Mouse (Mus musculus): Measurements from ENCODE around the gene Ppp2ca.
"Not testable (repeated sequence)": the region's sequence is repeated elsewhere in the genome, so short reads cannot be mapped to it uniquely, and the experiment has no call there.

Gene Ppp2ca

GRCm38 (mm10) chr11:52129621-52130450 lies 31.4 kb downstream of the Ppp2ca start:
- DNase-seq (ENCODE audit: extremely low read depth, insufficient read length, low spot score) = no peak

GRCm38 (mm10) chr11:52130451-52131068 lies 32.1 kb downstream of the Ppp2ca start:
- no peak for DNase-seq (ENCODE audit: extremely low read depth, insufficient read length, low spot score)

- DNase-seq (ENCODE audit: extremely low read depth, insufficient read length, low spot score) = not testable (repeated sequence)
Observed at GRCm38 (mm10) chr11:52143675-52144074, 45.2 kb downstream of the Ppp2ca start.

GRCm38 (mm10) chr11:52145428-52145827 lies 46.9 kb downstream of the Ppp2ca start, which contains the start of gene Olfr1373:
Gene Olfr1373, minus strand, starts transcription at chr11:52145528.
- DNase-seq (ENCODE audit: extremely low read depth, insufficient read length, low spot score) = not testable (repeated sequence)

GRCm38 (mm10) chr11:52163926-52164325 lies 65.4 kb downstream of the Ppp2ca start:
- DNase-seq (ENCODE audit: extremely low read depth, insufficient read length, low spot score) = no peak

- DNase-seq (ENCODE audit: extremely low read depth, insufficient read length, low spot score) = no peak
Observed at GRCm38 (mm10) chr11:52167126-52167525, 68.6 kb downstream of the Ppp2ca start.

- not testable (repeated sequence) for DNase-seq (ENCODE audit: extremely low read depth, insufficient read length, low spot score)
Observed at GRCm38 (mm10) chr11:52167901-52168302, 69.4 kb downstream of the Ppp2ca start.

GRCm38 (mm10) chr11:52168461-52168860 lies 70.0 kb downstream of the Ppp2ca start:
- DNase-seq (ENCODE audit: extremely low read depth, insufficient read length, low spot score) = no peak
